Mouse (Mus musculus): Measurements from ENCODE around the gene Gm7257. TPM values are rescaled to one million over a fixed set of nuclear protein-coding genes. Genes with fewer than 3 reads are reported as not detected.

Gene Gm7257
- not detected for total RNA-seq (2021)
- long read RNA-seq, experiment 1 = 0 reads
- long read RNA-seq, experiment 2 = 0 reads

DNA sequence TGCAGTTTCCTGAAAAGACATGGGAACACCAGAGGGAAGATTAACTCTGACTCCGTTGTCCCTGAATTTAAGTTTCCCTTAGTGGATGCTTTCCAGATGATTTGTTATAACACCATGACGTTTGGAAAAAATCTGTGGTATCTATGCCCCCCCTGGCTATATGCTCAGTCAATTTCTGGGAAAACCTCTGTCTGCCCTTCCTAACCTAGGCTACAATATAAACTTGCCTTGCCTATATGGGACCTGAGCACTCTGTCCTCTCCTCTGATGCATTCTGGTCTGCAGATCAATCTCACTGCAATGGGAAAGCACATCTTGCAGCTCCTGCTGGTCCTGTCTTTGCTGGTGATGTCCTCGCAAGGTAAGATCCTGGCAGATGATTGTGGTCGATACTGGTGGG, at the start of gene Gm7257:
TSS of gene Gm7257 (plus strand) at position 301 of the 400 bp plus-strand sequence.
- no peak for DNase-seq

DNA sequence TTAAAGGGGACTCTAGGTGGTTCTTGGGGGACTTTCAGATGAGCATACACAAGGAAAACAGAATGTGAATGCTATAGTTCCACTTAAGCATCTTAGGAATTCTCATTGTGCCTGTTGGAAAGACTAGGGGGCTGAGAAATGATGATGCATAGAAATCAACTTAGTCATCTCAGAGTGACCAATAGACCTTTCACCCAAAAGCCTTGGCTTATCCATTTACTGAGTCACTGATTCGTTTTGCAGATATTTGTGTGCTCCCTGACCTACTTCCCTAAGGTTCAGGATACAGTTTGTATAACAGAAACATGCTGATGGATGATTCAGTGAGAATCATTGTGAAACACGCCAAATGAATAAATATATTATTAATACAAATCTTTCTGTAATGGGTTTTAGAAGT, 28.7 kb upstream of the Gm7257 start:
- no peak for DNase-seq

DNA sequence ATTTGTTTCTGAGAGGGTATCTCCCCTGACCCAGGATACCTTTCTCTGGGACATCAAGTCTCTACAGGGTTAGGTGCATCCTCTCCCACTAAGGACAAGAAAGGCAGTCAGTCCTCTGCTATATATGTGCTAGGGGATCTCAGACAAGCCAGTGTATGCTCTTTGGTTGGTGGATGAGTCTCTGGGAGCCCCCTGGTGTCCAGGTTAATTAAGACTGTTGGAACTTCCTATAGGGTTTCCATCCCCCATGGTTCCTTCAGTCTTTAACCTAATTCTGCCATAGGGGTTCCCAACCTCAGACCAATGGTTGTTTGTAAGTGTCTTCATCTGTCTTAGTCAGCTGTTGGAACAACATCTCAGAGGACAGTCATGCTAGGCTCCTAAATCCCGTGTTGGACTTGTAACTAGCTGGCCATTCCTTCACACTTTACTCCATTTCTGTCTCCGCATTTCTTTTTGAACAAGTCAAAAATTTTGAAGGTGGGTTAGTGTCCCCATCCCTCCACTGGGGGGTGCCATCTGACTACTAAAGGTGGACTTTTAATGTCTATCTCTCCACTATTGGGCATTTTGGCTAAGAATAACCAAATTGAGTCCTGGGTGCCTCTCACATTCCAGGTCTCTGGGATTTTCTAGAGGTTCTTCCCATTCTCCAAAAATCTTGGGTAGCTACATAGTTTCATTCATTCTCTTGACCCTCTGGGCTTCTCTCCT, 3.5 kb downstream of the Gm7257 start:
- DNase-seq = no peak

DNA sequence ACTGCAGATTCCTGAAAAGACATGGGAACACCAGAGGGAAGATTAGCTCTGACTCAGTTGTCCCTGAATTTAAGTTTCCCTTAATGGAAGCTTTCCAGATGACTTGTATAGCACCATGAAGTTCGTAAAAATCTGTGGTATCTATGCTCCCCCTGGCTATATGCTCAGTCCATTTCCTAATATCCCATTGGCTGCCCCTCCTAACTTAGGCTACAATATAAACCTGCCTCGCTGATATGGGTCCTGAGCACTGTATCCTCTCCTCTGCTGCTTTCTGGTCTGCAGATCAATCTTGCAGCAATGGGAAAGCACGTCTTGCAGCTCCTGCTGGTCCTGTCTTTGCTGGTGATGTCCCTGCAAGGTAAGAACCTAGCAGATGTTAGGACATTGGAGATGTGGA, 43.7 kb downstream of the Gm7257 start, which contains the start of gene Gm9513:
TSS of gene Gm9513 (plus strand) at position 301 of the 400 bp plus-strand sequence.
- no peak for DNase-seq

Other genes with a start within 250 kb of the Gm7257 start
- not detected for gene Gm9513, start 43.8 kb downstream of the Gm7257 start, total RNA-seq (2021)
- not detected for gene Gm5615, start 110.1 kb downstream of the Gm7257 start, total RNA-seq (2021)
- not detected for gene Gm17689, start 150.8 kb downstream of the Gm7257 start, total RNA-seq (2021)
- gene A630095E13Rik, start 211.5 kb downstream of the Gm7257 start, total RNA-seq (2021) = not detected